In genomic region chrX:12060848-12061247, GRCm38 (mm10) we compare ENCODE assay signal across 16 mouse cellular contexts.
"Had no signal": no experiment of that assay in that cellular context is flagged by ENCODE, and none has a peak within 500 bp of the region (broad histone marks: within the 10 kb centered on the region; RNA-seq: fewer than 3 reads in every experiment).

No protein-coding gene starts in this region.

- H3K9ac ChIP-seq: neural tube, embryonic 13.5 days; neural tube, embryonic 15.5 days; stomach, embryonic 15.5 days had no signal

- H3K9me3 ChIP-seq: neural tube, embryonic 13.5 days; neural tube, embryonic 15.5 days; stomach, embryonic 15.5 days had no signal

- H3K4me2 ChIP-seq: neural tube, embryonic 13.5 days; neural tube, embryonic 15.5 days; stomach, embryonic 15.5 days had no signal

- H3K27me3 ChIP-seq: stomach, embryonic 15.5 days had no signal

- H3K4me3 ChIP-seq: neural tube, embryonic 13.5 days; neural tube, embryonic 15.5 days; stomach, embryonic 15.5 days had no signal

- DNase-seq: retina, postnatal 1 day; right cerebral cortex, adult 18-20 months; right cerebral cortex, postnatal 14 days; right cerebral cortex, postnatal 25 days; right cerebral cortex, postnatal 4 days; spleen, adult 18-20 months; thymus, adult 18-20 months; thymus, adult 2 months; thymus, postnatal 14 days; thymus, postnatal 25 days; thymus, postnatal 36 days; thymus, postnatal 4 days had no signal

- H3K27ac ChIP-seq: neural tube, embryonic 15.5 days; stomach, embryonic 15.5 days; stomach, postnatal 0 days had no signal
